Mouse (Mus musculus) stomach, postnatal 0 days (tissue): ENCODE data around the gene Pcca.

Source experiments
- CTCF ChIP-seq: IDR thresholded peaks from 2 replicates; pipeline ENCODE4 v1.5.1; 2016; ENCODE audit warnings: antibody characterized with exemption, low read depth, mild to moderate bottlenecking, moderate library complexity
- EP300 ChIP-seq: optimal IDR thresholded peaks from 2 replicates; pipeline ENCODE3; 2016; ENCODE audit warnings: antibody characterized with exemption

GRCm38 (mm10) chr14:122753278-122753677 lies 219.2 kb downstream of the Pcca start:
- no peak for TF ChIP-seq CTCF
- no peak for TF ChIP-seq EP300
